In genomic region chr11:101259948-101260825, GRCm38 (mm10) we compare ENCODE assay signal across 8 mouse cellular contexts. TPM values are rescaled to one million over a fixed set of nuclear protein-coding genes. Genes with fewer than 3 reads are reported as not detected.
DNase-seq lines count a peak whose midpoint lies in the region; ATAC-seq and TF ChIP-seq lines count a peak whose summit lies in the region.

TSS of gene Wnk4 (plus strand) at chr11:101260567.

- peak; percentile 75 for ATAC-seq in forebrain, embryonic 16.5 days
- ATAC-seq in hindbrain, embryonic 16.5 days, result peak; percentile 79
- ATAC-seq in liver, embryonic 13.5 days (ENCODE audit: low read depth), result peak; percentile 92
- peak; percentile 62 for ATAC-seq in neural tube, embryonic 13.5 days (ENCODE audit: low read depth)

- intact Hi-C loops in gastrocnemius, adult 2 months (cut with DNase I), result no loop called here

- H3K27ac ChIP-seq in gastrocnemius, adult 2 months, result peak within 1 kb of the TSS; percentile 56
- no peak within 1 kb of the TSS for H3K27ac ChIP-seq in forebrain, embryonic 16.5 days (ENCODE audit: low read length)
- peak within 1 kb of the TSS; percentile 20; the same call in 1 of the 2 replicates for H3K27ac ChIP-seq in hindbrain, embryonic 16.5 days (ENCODE audit: low read depth, low read length)
- H3K27ac ChIP-seq in liver, embryonic 13.5 days, result peak within 1 kb of the TSS; percentile 98
- peak within 1 kb of the TSS; percentile 2; the same call in 1 of the 2 replicates for H3K27ac ChIP-seq in neural tube, embryonic 13.5 days (replicated peaks)

- 0% methylated on average over 43 of the region's 43 CpGs for WGBS in forebrain, embryonic 16.5 days
- 0% methylated on average over 32 of the region's 43 CpGs for WGBS in hindbrain, embryonic 16.5 days
- under 1% methylated on average over 42 of the region's 43 CpGs for WGBS in liver, embryonic 13.5 days (ENCODE audit: insufficient replicate concordance)
- under 1% methylated on average over 43 of the region's 43 CpGs for WGBS in neural tube, embryonic 13.5 days

- peak within 1 kb of the TSS; percentile 76 for H3K4me3 ChIP-seq in gastrocnemius, adult 2 months
- H3K4me3 ChIP-seq in forebrain, embryonic 16.5 days (replicated peaks; ENCODE audit: low read length), result peak within 1 kb of the TSS; percentile 47
- H3K4me3 ChIP-seq in hindbrain, embryonic 16.5 days (ENCODE audit: low read length), result peak within 1 kb of the TSS; percentile 52
- peak within 1 kb of the TSS; percentile 72 for H3K4me3 ChIP-seq in liver, embryonic 13.5 days (replicated peaks)
- peak within 1 kb of the TSS; percentile 42 for H3K4me3 ChIP-seq in neural tube, embryonic 13.5 days

- DNase-seq in gastrocnemius, adult 2 months, result peak; percentile 64
- no peak for DNase-seq in gastrocnemius, adult 8-10 months (ENCODE audit: low spot score in 2 of 2)
- peak; percentile 75 for DNase-seq in adrenal gland, postnatal 25 days
- DNase-seq in liver, embryonic 13.5 days, result peak; percentile 91
- DNase-seq in thymus, postnatal 4 days, result peak; percentile 71

- no peaks in the 10 kb centered on the region for H3K9me3 ChIP-seq in forebrain, embryonic 16.5 days (ENCODE audit: control insufficient read depth, low read length)
- no peaks in the 10 kb centered on the region for H3K9me3 ChIP-seq in hindbrain, embryonic 16.5 days (ENCODE audit: control insufficient read depth, low read length)
- H3K9me3 ChIP-seq in liver, embryonic 13.5 days (replicated peaks), result no peaks in the 10 kb centered on the region
- no peaks in the 10 kb centered on the region for H3K9me3 ChIP-seq in neural tube, embryonic 13.5 days

- H3K4me1 ChIP-seq in forebrain, embryonic 16.5 days (replicated peaks; ENCODE audit: control insufficient read depth, insufficient read depth, low read length), result peaks cover 22% of the 10 kb centered on the region
- H3K4me1 ChIP-seq in hindbrain, embryonic 16.5 days (ENCODE audit: control insufficient read depth, insufficient read depth, low read depth, low read length), result peaks cover 27% of the 10 kb centered on the region
- H3K4me1 ChIP-seq in liver, embryonic 13.5 days (replicated peaks), result peaks cover 92% of the 10 kb centered on the region
- H3K4me1 ChIP-seq in neural tube, embryonic 13.5 days (replicated peaks), result peaks cover 53% of the 10 kb centered on the region

- H3K4me2 ChIP-seq in forebrain, embryonic 16.5 days (ENCODE audit: low read length), result peak within 1 kb of the TSS; percentile 81
- H3K4me2 ChIP-seq in hindbrain, embryonic 16.5 days (ENCODE audit: low read length), result peak within 1 kb of the TSS; percentile 96
- peak within 1 kb of the TSS; percentile 99 for H3K4me2 ChIP-seq in liver, embryonic 13.5 days
- H3K4me2 ChIP-seq in neural tube, embryonic 13.5 days, result peak within 1 kb of the TSS; percentile 78

- H3K9ac ChIP-seq in forebrain, embryonic 16.5 days (replicated peaks; ENCODE audit: low read depth, low read length), result peak within 1 kb of the TSS; percentile 64
- peak within 1 kb of the TSS; percentile 70 for H3K9ac ChIP-seq in hindbrain, embryonic 16.5 days (ENCODE audit: low read depth, low read length)
- H3K9ac ChIP-seq in liver, embryonic 13.5 days, result peak within 1 kb of the TSS; percentile 92
- peak within 1 kb of the TSS; percentile 72 for H3K9ac ChIP-seq in neural tube, embryonic 13.5 days

- H3K36me3 ChIP-seq in forebrain, embryonic 16.5 days (ENCODE audit: control insufficient read depth, insufficient read depth), result no peaks in the 10 kb centered on the region
- peaks cover 4% of the 10 kb centered on the region; the same call in 1 of the 2 replicates for H3K36me3 ChIP-seq in hindbrain, embryonic 16.5 days (ENCODE audit: control insufficient read depth, insufficient read depth, low read length)
- peaks cover 29% of the 10 kb centered on the region for H3K36me3 ChIP-seq in liver, embryonic 13.5 days
- peaks cover 13% of the 10 kb centered on the region for H3K36me3 ChIP-seq in neural tube, embryonic 13.5 days

- H3K27me3 ChIP-seq in forebrain, embryonic 16.5 days (replicated peaks; ENCODE audit: control insufficient read depth, insufficient read depth, low read length), result peaks cover 34% of the 10 kb centered on the region
- H3K27me3 ChIP-seq in hindbrain, embryonic 16.5 days (replicated peaks; ENCODE audit: control insufficient read depth, insufficient read depth, low read length), result peaks cover 31% of the 10 kb centered on the region
- peaks cover 35% of the 10 kb centered on the region for H3K27me3 ChIP-seq in liver, embryonic 13.5 days
- H3K27me3 ChIP-seq in neural tube, embryonic 13.5 days, result peaks cover 53% of the 10 kb centered on the region

- no peak for TF ChIP-seq CTCF in gastrocnemius, adult 2 months (IDR thresholded peaks at IDR 0.05)

RNA-seq across cellular contexts. Expression of gene Wnk4, which starts in this region (rescaled TPM):
- under 1 TPM; 0.08 to 0.22 TPM for total RNA-seq in gastrocnemius, adult 2 months (2021)
- total RNA-seq in gastrocnemius, adult 8-10 months (2022), result under 1 TPM in 3 of 4 experiments, not detected in 1; 0.12 to 0.49 (median 0.32) TPM
- 1.7 and 2.6 TPM in 2 replicates for total RNA-seq in adrenal gland, postnatal 25 days (2021)
- 5.8 and 6.2 TPM in 2 replicates for polyA plus RNA-seq in forebrain, embryonic 16.5 days (2015; fragmentation: Nextera tagmentation; extraction: Ambion mirVana)
- polyA plus RNA-seq in hindbrain, embryonic 16.5 days (2015; fragmentation: Nextera tagmentation; extraction: Ambion mirVana), result 7.2 and 7.3 TPM in 2 replicates
- 5.5 and 7.9 TPM in 2 replicates for polyA plus RNA-seq in liver, embryonic 13.5 days (2015; fragmentation: Nextera tagmentation; extraction: Ambion mirVana)
- 5.5 and 6.8 TPM in 2 replicates for polyA plus RNA-seq in neural tube, embryonic 13.5 days (2015; fragmentation: Nextera tagmentation; extraction: Ambion mirVana)

Comparison
In these comparisons a context has a peak if more than half of its experiments do, and no peak if none do; other contexts are left out.
1. Peak in DNase-seq, H3K4me3 ChIP-seq and H3K27ac ChIP-seq in gastrocnemius, adult 2 months; RNA of the gene not detected or under 1 TPM.
2. DNase-seq: peak in adrenal gland, postnatal 25 days (single experiment), liver, embryonic 13.5 days (single experiment) and thymus, postnatal 4 days (single experiment); none in gastrocnemius, adult 8-10 months (0 of 2).
3. Peak in every context shown above with its lines, with median percentiles within 50 percentile points of each other: H3K4me3 ChIP-seq, ATAC-seq, H3K4me2 ChIP-seq and H3K9ac ChIP-seq.